Mouse (Mus musculus): Measurements from ENCODE around the gene Kcnma1.

DNA sequence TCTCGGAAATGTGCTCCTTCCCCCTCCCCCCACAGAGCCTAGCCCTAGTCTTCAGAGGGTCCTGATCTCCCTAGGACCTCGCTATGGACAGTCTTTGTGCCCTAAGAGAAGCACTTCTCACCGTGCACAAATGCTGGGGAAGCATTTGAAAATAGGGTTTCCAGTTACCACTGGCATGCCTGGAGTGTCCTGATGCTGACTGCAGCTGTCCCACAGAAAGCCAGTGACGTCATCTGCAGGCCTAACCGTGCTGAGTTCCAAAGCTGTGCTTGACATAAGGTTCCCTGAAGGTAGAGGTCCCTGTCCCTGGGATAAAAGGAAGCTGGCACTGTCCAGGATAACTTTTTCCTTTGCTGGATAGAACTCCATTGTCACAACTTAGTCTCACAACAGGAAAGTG is 71.1 kb downstream of the Kcnma1 start:
- TF ChIP-seq POLR2A (IDR thresholded peaks at IDR 0.05; ENCODE audit: low read depth, low read length), result no peak
- TF ChIP-seq CTCF (conservative IDR thresholded peaks at IDR 0.05; ENCODE audit: insufficient read depth, insufficient read length, low read depth, low read length), result no peak
